Mouse (Mus musculus): ENCODE results near the gene Rad9b.

The Rad9b gene

DNA sequence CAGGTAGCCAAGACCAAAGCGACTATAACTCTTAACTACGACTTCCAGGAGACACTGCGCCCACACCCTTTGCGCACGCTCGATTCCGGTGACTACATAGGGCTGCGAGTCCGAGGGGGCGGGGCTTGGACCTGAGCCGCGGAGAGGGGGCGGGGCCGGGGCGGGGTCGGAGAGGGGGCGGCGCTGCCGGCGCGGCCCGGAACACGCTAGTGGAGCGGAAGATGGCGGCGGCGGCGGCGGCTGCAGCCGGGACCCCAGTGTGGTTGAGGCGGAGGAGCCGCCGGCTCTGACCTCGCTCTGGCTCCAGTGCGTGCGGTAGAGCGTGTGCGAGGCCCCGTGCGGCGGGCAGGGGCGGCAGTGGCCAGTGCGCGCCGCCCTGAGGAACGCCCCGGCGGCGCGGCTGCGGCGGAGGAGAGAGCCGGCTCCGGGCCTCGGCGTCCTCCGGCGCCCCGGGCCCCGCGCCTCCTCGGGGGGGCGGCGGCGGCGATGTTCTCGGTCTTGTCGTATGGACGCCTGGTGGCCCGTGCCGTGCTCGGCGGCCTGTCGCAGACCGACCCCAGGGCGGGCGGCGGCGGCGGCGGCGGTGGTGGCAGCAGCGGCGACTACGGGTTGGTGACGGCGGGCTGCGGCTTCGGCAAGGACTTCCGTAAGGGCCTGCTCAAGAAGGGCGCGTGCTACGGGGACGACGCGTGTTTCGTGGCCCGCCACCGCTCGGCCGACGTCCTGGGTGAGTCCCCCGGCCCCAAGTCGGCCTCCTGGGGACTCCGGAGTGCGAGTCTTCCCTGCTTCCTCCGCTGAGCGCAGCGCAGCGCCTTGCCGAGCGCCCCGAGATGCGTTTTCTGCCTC lies 69.6 kb downstream of the Rad9b start, which contains the start of gene Pptc7:
Pptc7 (plus strand) TSS at position 183 of the 846 bp plus-strand sequence.
- peak; percentile 62 to 77 for DNase-seq (ENCODE audit: low spot score in 2 of 2)

DNA sequence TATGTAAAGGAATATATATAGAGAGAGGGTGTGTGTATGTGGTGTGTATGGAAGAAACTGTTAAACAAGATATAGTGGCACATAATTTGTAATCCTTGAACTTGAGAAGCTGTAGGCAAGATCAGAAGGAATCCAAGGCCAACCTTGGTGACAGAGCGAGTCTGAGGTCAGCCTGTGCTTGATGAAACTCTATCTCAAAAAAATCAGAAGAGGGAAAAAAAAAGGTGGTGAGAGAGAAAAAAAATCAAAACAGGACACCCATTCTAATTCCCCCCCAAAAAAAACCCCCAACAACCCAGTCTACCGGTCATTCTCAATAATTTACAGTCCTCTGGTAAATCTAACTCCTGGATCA lies 70.2 kb downstream of the Rad9b start:
- DNase-seq (ENCODE audit: low spot score in 2 of 2): no peak

DNA sequence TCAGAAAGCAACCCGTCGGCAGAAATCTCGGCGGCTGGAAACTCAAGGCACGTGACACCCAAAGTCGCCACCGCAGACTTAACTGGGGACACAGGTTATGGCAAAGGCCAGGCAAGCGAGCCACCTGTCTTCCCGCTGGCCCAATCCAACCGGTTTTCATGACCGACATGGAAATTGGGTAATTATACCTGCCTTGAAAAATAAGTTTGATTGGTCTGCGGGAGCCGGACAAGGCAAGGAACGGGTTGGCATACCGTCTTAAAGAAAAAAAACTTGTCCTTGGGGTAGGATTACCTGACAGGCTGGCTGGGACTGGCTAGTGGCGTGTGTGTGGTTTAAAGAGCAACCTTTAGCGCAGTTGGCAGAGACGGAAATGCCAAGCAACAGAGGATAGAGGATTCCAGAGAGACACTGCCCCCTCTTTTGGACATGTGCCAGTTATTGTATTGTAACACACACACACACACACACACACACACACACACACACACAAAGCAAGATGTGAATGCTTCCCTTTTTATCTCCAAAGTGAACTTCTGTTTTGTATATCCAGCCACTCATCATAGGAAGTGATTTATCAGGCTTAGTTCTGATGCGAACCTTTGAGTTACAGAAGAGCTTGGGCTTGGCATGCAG lies 73.1 kb downstream of the Rad9b start:
- DNase-seq (ENCODE audit: low spot score in 2 of 2): no peak

DNA sequence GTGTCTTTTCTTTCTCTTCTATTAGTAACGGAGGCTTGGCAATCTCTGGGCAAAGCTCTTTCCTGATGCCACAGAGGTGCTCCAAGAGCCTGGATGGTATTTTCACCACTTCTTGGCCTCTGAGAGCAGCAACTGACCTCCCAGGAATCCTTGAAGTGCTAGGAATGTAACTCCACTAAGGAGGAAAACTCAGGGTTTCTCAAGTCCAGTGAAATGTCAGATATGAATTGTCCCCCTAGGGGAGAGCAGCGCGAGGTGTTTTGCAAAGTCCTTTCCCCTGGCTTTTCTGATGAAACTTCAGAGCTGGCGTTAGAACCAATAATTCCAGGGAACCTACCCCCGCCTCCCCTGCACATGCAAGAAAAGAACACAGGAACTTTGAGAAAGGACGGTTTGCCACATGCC lies 73.6 kb downstream of the Rad9b start:
- no peak for DNase-seq (ENCODE audit: low spot score in 2 of 2)

DNA sequence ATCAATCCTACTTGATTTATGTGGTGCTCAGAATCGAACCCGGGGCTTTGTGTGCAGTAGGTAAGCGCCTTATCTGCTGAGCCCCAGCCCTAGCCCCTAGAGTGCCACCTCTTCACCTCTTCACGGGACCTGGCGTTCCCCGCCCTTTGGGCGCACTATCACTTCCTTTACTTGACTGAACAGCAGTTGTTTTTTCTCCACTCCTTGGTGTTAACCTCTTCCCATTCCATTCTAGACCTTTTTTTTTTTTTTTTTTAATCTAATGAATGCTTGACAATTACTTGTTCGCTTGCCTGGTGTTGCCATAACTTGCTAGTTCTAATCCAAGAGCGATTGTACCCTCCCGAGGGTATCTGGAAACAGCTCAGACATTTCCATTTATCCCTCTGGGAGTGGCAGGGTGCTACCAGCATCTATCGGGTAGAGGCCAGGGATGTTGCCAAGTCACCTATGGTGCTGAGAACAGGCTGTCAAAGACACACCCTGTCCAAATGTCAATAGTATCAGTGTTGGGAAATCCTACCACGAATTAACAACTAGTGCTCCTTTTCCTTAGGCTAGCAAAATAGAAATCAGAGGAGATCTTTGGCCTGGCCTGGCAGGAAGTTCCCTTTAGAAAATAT lies 74.1 kb downstream of the Rad9b start:
- DNase-seq (ENCODE audit: low spot score in 2 of 2): no peak

DNA sequence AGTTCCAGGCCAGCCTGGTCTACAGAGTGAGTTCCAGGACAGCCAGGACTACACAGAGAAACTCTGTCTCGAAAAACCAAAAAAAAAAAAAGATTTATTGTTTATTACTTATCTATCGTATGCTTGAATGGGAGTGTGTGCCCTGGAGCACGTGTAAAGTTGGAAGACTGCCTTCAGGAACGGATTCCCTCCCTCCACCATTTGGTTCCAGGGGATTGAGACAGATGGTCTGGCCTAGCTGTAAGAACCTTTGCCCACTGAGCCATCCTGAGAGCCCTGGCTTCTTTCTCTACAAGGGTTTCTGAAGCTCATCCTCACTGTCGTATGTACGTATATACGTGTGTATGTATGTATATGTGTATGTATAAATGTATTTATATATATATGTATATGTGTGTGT lies 75.1 kb downstream of the Rad9b start:
- DNase-seq (ENCODE audit: low spot score in 2 of 2): no peak

DNA sequence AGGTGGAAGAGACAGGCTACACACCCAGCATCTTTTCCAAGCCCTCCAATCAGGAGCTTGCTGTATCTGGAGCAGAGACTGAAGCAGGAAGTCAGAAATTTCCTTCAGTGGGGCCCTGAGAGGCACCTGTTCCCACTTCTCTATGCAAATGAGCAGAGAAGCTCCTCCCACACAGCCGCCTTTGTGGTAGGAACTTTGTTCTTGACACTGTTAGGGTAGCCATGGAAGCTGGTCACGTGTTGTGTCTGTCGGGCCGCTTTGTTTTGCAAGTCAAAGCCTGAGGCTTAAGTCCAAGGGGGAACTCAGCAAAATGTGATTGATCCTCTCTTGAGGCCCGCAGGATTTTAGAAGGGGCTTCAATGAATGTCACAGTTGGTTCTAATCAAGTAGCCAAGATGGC lies 79.2 kb downstream of the Rad9b start:
- no peak for DNase-seq (ENCODE audit: low spot score in 2 of 2)

Data from frontal cortex, postnatal 25 days (tissue).